Mouse (Mus musculus) kidney, postnatal 14 days (tissue): ENCODE data around the gene Xpnpep1.

Experiments
- DNase-seq: peaks from one replicate; pipeline ENCODE4 v3.0.0; 2022; ENCODE audit warnings: mixed read lengths

Xpnpep1 gene

GRCm38 (mm10) chr19:52979020-52979711, 60.8 kb downstream of the Xpnpep1 start:
- DNase-seq, result no peak

GRCm38 (mm10) chr19:52975564-52976185, 64.3 kb downstream of the Xpnpep1 start:
- DNase-seq, result peak; percentile 72

- no peak for DNase-seq
These were observed 73.7 kb downstream of the Xpnpep1 start for GRCm38 (mm10) chr19:52966339-52966738.

- no peak for DNase-seq
These were observed 77.3 kb downstream of the Xpnpep1 start for GRCm38 (mm10) chr19:52962745-52963144.

- DNase-seq, result peak; percentile 64
These were observed 117.1 kb downstream of the Xpnpep1 start for GRCm38 (mm10) chr19:52922678-52923495.

- DNase-seq, result no peak
These were observed 135.8 kb downstream of the Xpnpep1 start for GRCm38 (mm10) chr19:52904182-52904581.

- DNase-seq, result no peak
These were observed 148.1 kb downstream of the Xpnpep1 start for GRCm38 (mm10) chr19:52891807-52892442.
